Mouse (Mus musculus) kidney, postnatal 0 days (tissue): ENCODE data around the gene Smad9. TPM values are rescaled to one million over a fixed set of nuclear protein-coding genes. Genes with fewer than 3 reads are reported as not detected.
A peak's percentile ranks its signal among the peaks of the same experiment; 100 is the strongest.
"Not testable (repeated sequence)": the region's sequence is repeated elsewhere in the genome, so short reads cannot be mapped to it uniquely, and the experiment has no call there.

Experiments
- ATAC-seq: fragments of 200-750 bp; cut with Nextera tagmentation; replicated peaks from 2 replicates; pipeline ENCODE4 v1.8.0; 2017; ENCODE audit warnings: low read depth, moderate number of reproducible peaks, moderate TSS enrichment, moderate library complexity; ENCODE audit not compliant: low FRiP score
- DNase-seq: peaks from one replicate; pipeline ENCODE4 v3.0.0-alpha.2; 2016; ENCODE audit warnings: low spot score
- H3K27ac ChIP-seq: fragments of 300-500 bp; sonication (generic); 2 replicates; pipeline ENCODE4 v1.5.1; 2014; ENCODE audit warnings: mild to moderate bottlenecking
- H3K27me3 ChIP-seq: fragments of 300-500 bp; sonication (generic); 2 replicates; pipeline ENCODE4 v1.6.1; 2014; ENCODE audit warnings: low read length, mixed read lengths; ENCODE audit not compliant: insufficient read depth
- H3K36me3 ChIP-seq: fragments of 300-500 bp; sonication (generic); 2 replicates; pipeline ENCODE4 v1.6.1; 2014; ENCODE audit warnings: low read length, mixed read lengths; ENCODE audit not compliant: insufficient read depth
- H3K4me1 ChIP-seq: fragments of 300-500 bp; sonication (generic); replicated peaks from 2 replicates; pipeline ENCODE4 v1.6.1; 2014; ENCODE audit warnings: antibody characterized with exemption, low read length, mixed read lengths; ENCODE audit not compliant: insufficient read depth
- H3K4me2 ChIP-seq: fragments of 300-500 bp; sonication (generic); 2 replicates; pipeline ENCODE4 v1.6.1; 2014; ENCODE audit warnings: mild to moderate bottlenecking, low read length, moderate library complexity, mixed read lengths
- H3K4me3 ChIP-seq: fragments of 300-500 bp; sonication (generic); replicated peaks from 2 replicates; pipeline ENCODE4 v1.5.1; 2014; ENCODE audit warnings: low read depth, low read length
- H3K9ac ChIP-seq: fragments of 300-500 bp; sonication (generic); 2 replicates; pipeline ENCODE4 v1.6.1; 2014; ENCODE audit warnings: low read depth, low read length
- H3K9me3 ChIP-seq: fragments of 300-500 bp; sonication (generic); replicated peaks from 2 replicates; pipeline ENCODE4 v1.6.1; 2016; ENCODE audit warnings: low read length, inconsistent platforms, mixed read lengths
- CTCF ChIP-seq: IDR thresholded peaks from 2 replicates; pipeline ENCODE4 v1.5.1; 2016; ENCODE audit warnings: antibody characterized with exemption, low read depth, mild to moderate bottlenecking, moderate library complexity
- WGBS: fragments of 180-500 bp; shearing (Covaris S2); extraction: QIAGEN DNeasy Blood & Tissue Kit; methylation state at CpG from one replicate; pipeline ENCODE4 v1.1.7; 2014; 5-methylcytosine and 5-hydroxymethylcytosine counted together
- polyA plus RNA-seq: library from polyadenylated mRNA; unstranded; fragments of >200 nt; fragmentation: Nextera tagmentation; extraction: Ambion mirVana; gene quantifications from 2 replicates; pipeline ENCODE4 v1.2.1, GENCODE M21; 2015

Gene Smad9
- polyA plus RNA-seq, 1 experiment from 2014 or later: 0.68 TPM

DNA sequence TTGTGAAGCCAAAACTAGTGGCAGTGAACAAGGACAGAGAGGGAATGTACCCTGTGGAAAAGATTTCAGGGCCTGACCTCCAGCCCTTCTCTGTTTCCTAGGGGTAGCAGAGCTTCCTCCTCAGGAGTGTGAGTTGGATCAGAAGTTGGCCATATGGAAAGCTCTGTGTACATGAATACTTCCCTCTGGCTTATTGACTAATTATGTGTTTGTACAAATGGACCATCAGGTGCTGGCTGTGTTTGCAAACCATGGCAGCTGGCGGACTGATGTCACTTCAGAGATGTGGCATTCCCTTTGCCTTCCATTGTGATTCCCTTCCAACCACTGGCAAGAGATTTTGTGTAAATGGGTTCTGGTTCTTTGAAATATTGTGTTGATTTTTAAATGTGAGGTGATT lies 5.9 kb downstream of the Smad9 start:
- Histone ChIP-seq H3K27ac (no peak overlapping the region), H3K27me3 (no peaks in the 10 kb centered on the region), H3K36me3 (no peaks in the 10 kb centered on the region), H3K9me3 (no peaks in the 10 kb centered on the region), H3K4me3 (no peak overlapping the region), H3K4me2 (no peak overlapping the region), H3K4me1 (no peaks in the 10 kb centered on the region), H3K9ac (no peak overlapping the region)
- 100% methylated on average over 1 of the region's 1 CpGs for WGBS
- DNase-seq: no peak
- no peak for ATAC-seq
- no peak for TF ChIP-seq CTCF

DNA sequence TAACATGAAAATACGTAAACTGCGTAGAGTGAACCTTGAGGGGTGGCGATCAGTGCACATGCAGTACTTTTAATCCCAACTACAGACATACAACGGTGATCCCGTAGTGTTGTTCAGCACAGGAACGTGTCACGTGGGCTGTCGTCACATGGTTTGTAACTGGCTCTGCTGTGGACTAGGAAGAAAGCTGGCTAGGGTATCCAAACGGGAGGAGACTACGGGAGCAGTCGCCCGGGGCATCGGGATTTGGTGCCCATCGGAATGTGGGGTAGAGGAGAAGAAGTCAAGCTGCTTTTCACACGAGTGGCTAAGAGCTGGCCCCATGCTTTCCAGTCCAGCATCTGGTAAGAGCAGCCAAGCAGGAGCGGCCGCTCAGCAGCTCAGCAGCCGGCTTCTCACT lies 9.0 kb downstream of the Smad9 start:
- no peak for TF ChIP-seq CTCF
- H3K36me3 ChIP-seq: no peaks in the 10 kb centered on the region
- no peaks in the 10 kb centered on the region for H3K4me1 ChIP-seq
- 67% methylated on average over 18 of the region's 18 CpGs for WGBS
- peak; percentile 23 for DNase-seq
- no peak overlapping the region for H3K27ac ChIP-seq
- H3K27me3 ChIP-seq: no peaks in the 10 kb centered on the region
- H3K9me3 ChIP-seq: no peaks in the 10 kb centered on the region
- H3K4me2 ChIP-seq: 0 out of 2 replicates have a peak overlapping the region, but pooled peaks have one; percentile 11
- no peak overlapping the region for H3K4me3 ChIP-seq
- H3K9ac ChIP-seq: no peak overlapping the region
- 0 out of 2 replicates have a peak, but pooled peaks have one; percentile 37 for ATAC-seq

GRCm38 (mm10) chr3:54765521-54765920 lies 10.1 kb downstream of the Smad9 start:
- not testable (repeated sequence) for H3K9ac ChIP-seq, H3K4me2 ChIP-seq, H3K27me3 ChIP-seq, ATAC-seq, H3K36me3 ChIP-seq, DNase-seq, H3K4me1 ChIP-seq, H3K27ac ChIP-seq, H3K9me3 ChIP-seq, H3K4me3 ChIP-seq
- peak; percentile 30; the same call in 1 of the 2 replicates for TF ChIP-seq CTCF
- 86% methylated on average over 6 of the region's 6 CpGs for WGBS

- no peaks in the 10 kb centered on the region for H3K9me3 ChIP-seq
- H3K4me2 ChIP-seq: no peak overlapping the region
- H3K36me3 ChIP-seq: no peaks in the 10 kb centered on the region
- no peak overlapping the region for H3K27ac ChIP-seq
- no peaks in the 10 kb centered on the region for H3K27me3 ChIP-seq
- TF ChIP-seq CTCF: no peak
- no peak for DNase-seq
- no peak overlapping the region for H3K4me3 ChIP-seq
- no peak for ATAC-seq
- no peaks in the 10 kb centered on the region for H3K4me1 ChIP-seq
- WGBS: 77% methylated on average over 14 of the region's 14 CpGs
- no peak overlapping the region for H3K9ac ChIP-seq
Measured at GRCm38 (mm10) chr3:54766034-54766433, 10.7 kb downstream of the Smad9 start.

GRCm38 (mm10) chr3:54766811-54767210 lies 11.4 kb downstream of the Smad9 start:
- no peak for TF ChIP-seq CTCF
- no peaks in the 10 kb centered on the region for H3K9me3 ChIP-seq
- H3K4me3 ChIP-seq: no peak overlapping the region
- ATAC-seq (no peak), DNase-seq (no peak)
- 68% methylated on average over 5 of the region's 5 CpGs for WGBS
- no peaks in the 10 kb centered on the region for H3K27me3 ChIP-seq
- no peaks in the 10 kb centered on the region for H3K36me3 ChIP-seq
- H3K27ac ChIP-seq: no peak overlapping the region
- no peaks in the 10 kb centered on the region for H3K4me1 ChIP-seq
- H3K9ac ChIP-seq: no peak overlapping the region
- no peak overlapping the region for H3K4me2 ChIP-seq

DNA sequence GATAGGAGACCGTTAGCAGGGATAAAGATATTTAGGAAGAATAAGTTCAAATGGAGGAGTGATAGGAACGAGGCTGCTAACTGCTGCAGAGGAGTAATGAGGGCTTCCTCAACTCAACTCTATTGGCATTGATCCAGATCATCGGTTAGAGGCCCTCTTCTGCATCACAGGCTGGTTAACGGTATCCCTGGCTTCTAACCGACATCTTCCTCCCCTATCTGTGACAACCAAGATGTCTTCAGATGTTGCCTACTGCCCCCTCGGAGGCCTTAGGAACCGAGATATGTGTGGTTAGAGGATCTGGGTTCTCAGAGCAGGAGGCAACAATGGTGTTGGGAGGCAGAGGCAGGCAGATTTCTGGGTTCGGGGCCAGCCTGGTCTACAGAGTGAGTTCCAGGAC lies 13.2 kb downstream of the Smad9 start:
- no peaks in the 10 kb centered on the region for H3K27me3 ChIP-seq
- no peak overlapping the region for H3K4me3 ChIP-seq
- H3K27ac ChIP-seq: no peak overlapping the region
- no peak overlapping the region for H3K9ac ChIP-seq
- ATAC-seq: no peak
- H3K4me1 ChIP-seq: no peaks in the 10 kb centered on the region
- no peaks in the 10 kb centered on the region for H3K36me3 ChIP-seq
- WGBS: 84% methylated on average over 8 of the region's 8 CpGs
- DNase-seq: no peak
- no peaks in the 10 kb centered on the region for H3K9me3 ChIP-seq
- no peak for TF ChIP-seq CTCF
- H3K4me2 ChIP-seq: no peak overlapping the region
